Mouse (Mus musculus) MEL (cell line): Measurements from ENCODE around the gene Kcnrg. TPM values are rescaled to one million over a fixed set of nuclear protein-coding genes. Genes with fewer than 3 reads are reported as not detected.

ENCODE experiments used
- DNase-seq: peaks from one replicate; pipeline ENCODE4 v3.0.0; 2011; ENCODE audit warnings: low read depth, low spot score
- H3K27ac ChIP-seq: 2 replicates; pipeline ENCODE4 v1.5.1; 2012; ENCODE audit warnings: low read depth, mild to moderate bottlenecking, control low read depth, low read length, moderate library complexity; ENCODE audit not compliant: control insufficient read depth
- H3K27me3 ChIP-seq, 2 experiments: fragments of 150-350 bp in 1 of 2; sonication (generic) in 1 of 2; 2 replicates each; pipeline ENCODE4 v1.6.1; 2012; ENCODE audit warnings: low read length in 2 of 2, mild to moderate bottlenecking in 2 of 2, improper control_type of control experiment in 1 of 2, moderate library complexity in 1 of 2; ENCODE audit not compliant: insufficient read depth in 2 of 2, control insufficient read depth in 1 of 2
- H3K36me3 ChIP-seq, 2 experiments: 2 replicates each; pipeline ENCODE4 v1.6.1; 2012 to 2014; ENCODE audit warnings: low read length in 2 of 2, improper control_type of control experiment in 1 of 2, inconsistent platforms in 1 of 2, mild to moderate bottlenecking in 1 of 2; ENCODE audit not compliant: insufficient read depth in 2 of 2, control insufficient read depth in 1 of 2
- H3K4me1 ChIP-seq, 2 experiments: fragments of 150-350 bp in 1 of 2; sonication (generic) in 1 of 2; 2 replicates each; pipeline ENCODE4 v1.6.1; 2012; ENCODE audit warnings: low read length in 2 of 2, improper control_type of control experiment in 1 of 2, mild to moderate bottlenecking in 1 of 2; ENCODE audit not compliant: insufficient read depth in 2 of 2, control insufficient read depth in 1 of 2
- H3K4me3 ChIP-seq, 2 experiments: fragments of 150-350 bp in 1 of 2; sonication (generic) in 1 of 2; 2 replicates each; pipeline ENCODE4 v1.5.1; 2012; ENCODE audit warnings: low read depth in 2 of 2, low read length in 2 of 2, mild to moderate bottlenecking in 2 of 2, moderate library complexity in 2 of 2, control low read depth in 1 of 2, improper control_type of control experiment in 1 of 2; ENCODE audit not compliant: control insufficient read depth in 1 of 2, insufficient read depth in 1 of 2
- H3K79me2 ChIP-seq: 2 replicates; pipeline ENCODE4 v1.6.1; 2012; ENCODE audit warnings: mild to moderate bottlenecking, low read length, moderate library complexity; ENCODE audit not compliant: control insufficient read depth, poor library complexity, insufficient read depth
- H3K9ac ChIP-seq: 2 replicates; pipeline ENCODE4 v1.6.1; 2012; ENCODE audit warnings: low read depth, mild to moderate bottlenecking, control low read depth, low read length, moderate library complexity; ENCODE audit not compliant: control insufficient read depth, poor library complexity, severe bottlenecking
- H3K9me3 ChIP-seq: fragments of 150-350 bp; sonication (generic); replicated peaks from 2 replicates; pipeline ENCODE4 v1.6.1; 2012; ENCODE audit warnings: mild to moderate bottlenecking, low read length, improper control_type of control experiment, moderate library complexity; ENCODE audit not compliant: insufficient read depth
- BHLHE40 ChIP-seq: IDR thresholded peaks from 2 replicates; pipeline ENCODE4 v1.6.1; 2012; ENCODE audit warnings: low read depth, mild to moderate bottlenecking, inconsistent platforms, low read length, improper control_type of control experiment, borderline replicate concordance
- CHD2 ChIP-seq: IDR thresholded peaks from 2 replicates; pipeline ENCODE4 v1.6.1; 2011; ENCODE audit warnings: low read length, improper control_type of control experiment
- CTCF ChIP-seq, 3 experiments: IDR thresholded peaks in 2 of 3; conservative IDR thresholded peaks in 1 of 3; 2 replicates each; pipeline ENCODE4 v1.5.1; 2011 to 2012; ENCODE audit warnings: low read length in 3 of 3, low read depth in 2 of 3, mild to moderate bottlenecking in 2 of 3, improper control_type of control experiment in 1 of 3, inconsistent platforms in 1 of 3, mixed read lengths in 1 of 3, moderate library complexity in 1 of 3; ENCODE audit not compliant: control insufficient read depth in 1 of 3, insufficient read depth in 1 of 3, poor library complexity in 1 of 3, severe bottlenecking in 1 of 3
- EP300 ChIP-seq, 2 experiments: IDR thresholded peaks; 2 replicates each; pipeline ENCODE4 v1.6.1; 2011; ENCODE audit warnings: improper control_type of control experiment in 2 of 2, low read length in 2 of 2, low read depth in 1 of 2, mild to moderate bottlenecking in 1 of 2
- GABPA ChIP-seq: IDR thresholded peaks from 2 replicates; pipeline ENCODE4 v1.6.1; 2012; ENCODE audit warnings: low read depth, mild to moderate bottlenecking, inconsistent platforms, low read length, improper control_type of control experiment, moderate library complexity
- GATA1 ChIP-seq: IDR thresholded peaks from 2 replicates; pipeline ENCODE4 v1.6.1; 2011; ENCODE audit warnings: low read depth, low read length, improper control_type of control experiment
- HCFC1 ChIP-seq: IDR thresholded peaks from 2 replicates; pipeline ENCODE4 v1.6.1; 2012; ENCODE audit warnings: low read depth, mild to moderate bottlenecking, inconsistent platforms, low read length, improper control_type of control experiment, moderate library complexity
- KAT2A ChIP-seq: conservative IDR thresholded peaks from 2 replicates; pipeline ENCODE4 v1.6.1; 2012; ENCODE audit warnings: low read depth, low read length, improper control_type of control experiment, inconsistent platforms
- MAFK ChIP-seq: IDR thresholded peaks from 2 replicates; pipeline ENCODE4 v1.6.1; 2011; ENCODE audit warnings: low read depth, mild to moderate bottlenecking, low read length, improper control_type of control experiment, borderline replicate concordance
- MAX ChIP-seq: IDR thresholded peaks from 2 replicates; pipeline ENCODE4 v1.6.1; 2011; ENCODE audit warnings: low read length, improper control_type of control experiment
- MEF2A ChIP-seq: IDR thresholded peaks from 2 replicates; pipeline ENCODE4 v1.6.1; 2014; ENCODE audit warnings: low read depth, mild to moderate bottlenecking, inconsistent platforms, low read length, improper control_type of control experiment; ENCODE audit not compliant: poor library complexity, insufficient replicate concordance, severe bottlenecking; ENCODE audit errors: extremely low read depth
- POLR2AphosphoS2 ChIP-seq: IDR thresholded peaks from 2 replicates; pipeline ENCODE4 v1.6.1; 2011; ENCODE audit warnings: low read length, improper control_type of control experiment
- RAD21 ChIP-seq: IDR thresholded peaks from 2 replicates; pipeline ENCODE4 v1.6.1; 2011; ENCODE audit warnings: mild to moderate bottlenecking, low read depth, low read length, improper control_type of control experiment
- RCOR1 ChIP-seq: IDR thresholded peaks from 2 replicates; pipeline ENCODE4 v1.6.1; 2012; ENCODE audit warnings: low read depth, mild to moderate bottlenecking, inconsistent platforms, low read length, improper control_type of control experiment
- TAL1 ChIP-seq: IDR thresholded peaks from 2 replicates; pipeline ENCODE4 v1.6.1; 2012; ENCODE audit warnings: mild to moderate bottlenecking, inconsistent platforms, low read length, moderate library complexity, mixed read lengths
- UBTF ChIP-seq: IDR thresholded peaks from 2 replicates; pipeline ENCODE4 v1.6.1; 2012; ENCODE audit warnings: low read depth, mild to moderate bottlenecking, inconsistent platforms, low read length, improper control_type of control experiment, moderate library complexity, borderline replicate concordance; ENCODE audit not compliant: insufficient read depth
- ZKSCAN1 ChIP-seq: IDR thresholded peaks from 2 replicates; pipeline ENCODE4 v1.6.1; 2012; ENCODE audit warnings: low read depth, mild to moderate bottlenecking, inconsistent platforms, low read length, improper control_type of control experiment, moderate library complexity
- ZMIZ1 ChIP-seq: IDR thresholded peaks from 2 replicates; pipeline ENCODE4 v1.6.1; 2012; ENCODE audit warnings: low read depth, mild to moderate bottlenecking, inconsistent platforms, low read length, improper control_type of control experiment, moderate library complexity
- polyA plus RNA-seq, 2 experiments: library from polyadenylated mRNA; stranded (reverse) in 1 of 2; unstranded in 1 of 2; fragments of >175 nt in 1 of 2; fragments of >200 nt in 1 of 2; gene quantifications; 2 replicates each; pipeline versions ENCODE4 v1.2.1 to v1.2.4; 2012; ENCODE audit warnings: low replicate concordance in 2 of 2, low read depth in 1 of 2; ENCODE audit not compliant: insufficient read length in 2 of 2, insufficient read depth in 1 of 2, missing spikeins in 1 of 2
- total RNA-seq: library from RNA; depleted of rRNA; stranded (reverse); fragments of 300-350 nt; gene quantifications from 2 replicates; pipeline ENCODE4 v1.2.3, GENCODE M21; 2012

Kcnrg gene
- total and polyA plus RNA-seq, 3 experiments, result 0.04 to 0.15 TPM; not detected in 1

DNA sequence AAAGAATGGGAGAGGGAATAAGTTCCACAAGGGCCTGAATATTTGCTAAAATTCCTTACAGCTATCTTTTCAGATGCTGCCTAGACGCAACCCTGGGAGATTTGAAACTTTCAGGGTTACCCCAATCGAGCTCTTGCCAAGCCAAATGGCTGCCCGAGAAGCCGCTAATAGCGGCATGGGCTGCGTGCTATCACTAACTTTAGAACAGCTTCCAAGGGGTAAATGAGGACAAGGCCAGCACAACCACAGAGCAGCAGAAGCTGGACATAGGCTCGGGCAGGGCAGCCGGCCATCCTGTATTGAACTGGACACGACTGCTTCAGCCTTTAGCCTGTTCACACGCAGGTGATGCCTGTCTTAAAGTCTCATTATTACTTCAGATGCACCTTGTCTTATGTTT is 32.2 kb upstream of the Kcnrg start:
- no peak for TF ChIP-seq RAD21
- no peak for TF ChIP-seq CHD2
- TF ChIP-seq MAFK, result no peak
- TF ChIP-seq GABPA, result no peak
- TF ChIP-seq CTCF (IDR thresholded peaks at IDR 0.05 in 2 of 3, conservative IDR thresholded peaks at IDR 0.05 in 1 of 3; ENCODE audit: control insufficient read depth in 1 of 3, insufficient read depth in 1 of 3, low read depth in 2 of 3, low read length in 3 of 3, poor library complexity in 1 of 3, severe bottlenecking in 1 of 3), result no peak
- no peak for TF ChIP-seq BHLHE40
- no peak for TF ChIP-seq UBTF
- TF ChIP-seq HCFC1, result no peak
- TF ChIP-seq EP300 (IDR thresholded peaks at IDR 0.05; ENCODE audit: low read depth in 1 of 2, low read length in 2 of 2), result no peak
- no peak for TF ChIP-seq RCOR1
- TF ChIP-seq POLR2AphosphoS2, result no peak
- no peak for TF ChIP-seq MEF2A
- TF ChIP-seq ZMIZ1, result no peak
- no peak for TF ChIP-seq KAT2A
- TF ChIP-seq ZKSCAN1, result no peak
- TF ChIP-seq TAL1, result no peak
- Histone ChIP-seq H3K27ac (no peak overlapping the region), H3K27me3 (peaks cover 0 to 2% of the 10 kb centered on the region in 2 experiments), H3K9ac (no peak overlapping the region), H3K79me2 (no peaks in the 10 kb centered on the region), H3K4me3 (no peak overlapping the region), H3K4me1 (no peaks in the 10 kb centered on the region), H3K36me3 (no peaks in the 10 kb centered on the region), H3K9me3 (no peaks in the 10 kb centered on the region)
- no peak for DNase-seq

DNA sequence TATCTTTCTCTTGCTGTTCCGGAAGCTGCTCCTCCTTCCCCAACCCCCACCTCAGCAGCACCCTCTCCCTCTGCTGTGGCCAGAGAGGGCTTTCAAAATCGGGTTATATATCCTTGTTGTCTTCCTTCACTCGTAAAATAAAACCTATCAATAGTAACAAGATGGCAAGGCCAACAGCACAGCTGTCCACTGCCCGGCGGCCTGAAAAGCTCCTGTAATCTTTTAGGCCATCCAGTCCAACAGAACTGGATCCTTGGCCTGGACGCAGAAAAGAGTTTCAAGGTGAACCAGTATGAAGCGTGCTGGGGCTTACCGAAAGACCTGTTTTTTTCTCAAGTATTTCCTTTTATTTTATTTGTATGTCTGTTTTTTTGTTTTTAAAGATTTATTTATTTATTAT is 31.3 kb upstream of the Kcnrg start:
- Histone ChIP-seq H3K4me3 (no peak overlapping the region), H3K9ac (no peak overlapping the region), H3K4me1 (no peaks in the 10 kb centered on the region), H3K27ac (no peak overlapping the region), H3K9me3 (no peaks in the 10 kb centered on the region), H3K27me3 (peaks cover 0 to 2% of the 10 kb centered on the region in 2 experiments), H3K36me3 (no peaks in the 10 kb centered on the region), H3K79me2 (no peaks in the 10 kb centered on the region)
- TF ChIP-seq GATA1 (no peak), MAX (no peak)
- DNase-seq, result no peak
